Mouse (Mus musculus): Measurements from ENCODE around the gene St3gal3.

St3gal3 gene

DNA sequence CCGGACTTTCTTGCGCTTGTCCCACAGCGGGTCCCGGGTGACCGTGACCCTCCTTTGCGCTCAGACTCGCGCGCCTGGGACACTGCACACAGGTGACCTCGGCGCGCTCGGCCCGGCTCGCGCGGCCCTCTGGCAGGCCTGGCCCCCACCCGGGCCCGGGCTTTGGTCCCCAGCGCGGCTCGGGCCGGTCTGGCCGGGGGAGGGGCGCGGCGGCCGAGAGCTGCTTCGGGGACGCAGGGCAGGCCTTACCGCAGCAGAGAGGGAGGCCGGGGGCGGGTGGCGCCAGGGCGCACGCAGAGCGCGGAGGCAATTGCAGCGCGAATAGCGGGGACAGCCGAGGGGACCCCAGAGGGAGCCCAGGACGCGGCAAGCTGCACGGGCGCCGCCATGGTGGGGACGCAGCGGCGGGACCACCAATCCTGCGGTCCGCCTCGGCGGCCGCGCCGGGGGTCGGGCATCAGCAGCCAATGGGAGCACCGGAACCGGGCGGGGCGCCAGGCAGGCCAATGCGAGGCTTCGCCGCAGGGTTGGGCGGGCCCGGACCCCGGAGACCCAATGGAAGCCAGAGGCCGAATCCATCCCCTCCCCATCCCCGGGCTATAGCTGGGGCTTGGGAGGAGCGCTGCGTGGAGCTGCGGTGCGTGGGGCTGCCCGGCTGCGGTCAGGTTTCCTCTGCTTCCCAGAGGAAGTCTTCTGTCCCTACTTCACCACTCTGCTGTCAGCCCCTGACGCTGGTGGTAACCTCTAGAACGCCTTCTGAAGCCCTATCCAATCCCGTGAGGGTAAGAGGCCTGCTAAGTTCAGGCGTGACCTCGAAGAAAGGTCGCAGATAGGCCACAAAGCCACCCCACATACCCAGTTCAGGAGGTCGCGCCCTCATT lies at the start of gene St3gal3:
Gene St3gal3 (minus strand): TSS at position 430 of the 881 bp plus-strand sequence.
- in situ Hi-C loops (cut with MboI, MseI), result no loop called here

DNA sequence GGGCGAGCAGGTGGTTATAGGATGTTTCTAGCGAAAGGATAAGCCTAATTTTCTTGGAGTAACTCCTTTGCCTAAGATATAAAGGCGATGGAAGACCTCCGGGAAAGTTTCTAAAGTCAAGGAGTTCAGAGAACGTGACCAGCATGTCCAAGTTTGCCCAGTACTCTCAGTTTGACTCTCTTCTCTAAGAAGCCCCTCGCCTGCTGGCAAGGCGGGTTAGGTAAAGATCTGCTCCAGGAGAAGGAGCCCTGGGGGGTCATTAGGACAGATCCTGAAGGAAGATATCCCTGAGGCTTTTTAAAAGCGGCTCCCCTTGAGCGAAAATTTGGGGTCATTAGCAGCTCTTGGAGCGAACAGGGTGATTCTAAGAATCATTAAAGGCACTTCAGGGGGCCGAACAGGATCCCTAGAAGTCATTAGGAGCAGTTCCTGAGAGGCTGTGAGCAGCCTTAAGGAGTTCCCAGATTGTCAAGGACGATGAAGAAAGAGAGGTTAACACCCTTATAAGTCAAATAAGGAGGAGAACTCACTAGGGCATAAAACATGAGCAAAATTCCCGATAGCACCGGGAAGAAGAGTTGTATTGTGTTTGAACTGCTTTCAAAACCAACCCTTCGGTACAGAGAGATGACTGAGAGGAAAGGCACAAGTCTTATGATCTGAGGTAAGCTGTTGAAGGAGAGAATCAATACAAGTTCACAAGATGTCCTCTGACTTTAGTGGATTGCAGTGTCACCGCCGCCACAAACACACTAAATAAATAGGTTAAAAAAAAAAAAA lies 45.8 kb upstream of the St3gal3 start:
- in situ Hi-C loops (cut with MboI, MseI), result no loop called here

DNA sequence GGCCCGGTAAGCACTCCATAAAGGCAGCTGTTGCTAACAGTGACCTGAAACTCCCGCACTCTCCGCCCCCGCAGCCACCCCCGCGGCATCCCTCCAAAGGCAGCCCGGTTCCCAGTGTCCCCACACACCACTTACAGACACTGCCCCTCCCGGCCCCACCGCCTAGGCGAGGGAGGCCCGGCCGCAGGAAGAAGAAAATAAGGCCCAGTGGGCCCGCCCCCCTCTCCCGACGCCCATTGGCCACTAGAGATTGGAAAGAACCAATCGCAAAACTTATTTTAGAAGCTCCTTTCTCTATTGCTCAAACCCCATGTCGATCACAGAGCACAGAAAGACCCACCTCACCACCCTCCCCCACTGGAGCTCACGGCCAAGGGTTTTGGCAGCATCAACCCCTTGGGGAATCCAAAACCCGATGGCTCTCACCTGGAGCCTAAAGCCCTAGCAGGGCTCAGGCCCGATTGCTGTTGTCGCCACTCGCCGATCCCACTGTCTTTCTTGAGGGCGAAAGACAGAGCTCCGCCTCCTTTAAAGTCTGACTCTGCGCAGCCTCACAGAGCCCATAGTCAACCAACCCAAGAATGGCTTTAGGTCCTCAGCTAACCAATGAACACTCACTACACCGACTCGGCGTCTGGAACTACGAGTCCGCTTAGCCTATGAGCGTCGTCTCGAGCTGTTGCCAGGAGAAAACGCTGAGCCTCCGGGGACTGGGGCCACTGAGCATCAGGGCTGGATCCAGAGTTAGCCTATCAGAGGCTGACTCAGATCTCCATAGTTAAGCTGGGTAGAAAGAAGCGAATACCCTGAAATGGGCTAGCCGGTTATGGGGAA lies 45.0 kb upstream of the St3gal3 start, which contains the start of gene Kdm4a:
Gene Kdm4a (minus strand): TSS at position 577 of the 834 bp plus-strand sequence.
- in situ Hi-C loops (cut with MboI, MseI), result no loop called here

DNA sequence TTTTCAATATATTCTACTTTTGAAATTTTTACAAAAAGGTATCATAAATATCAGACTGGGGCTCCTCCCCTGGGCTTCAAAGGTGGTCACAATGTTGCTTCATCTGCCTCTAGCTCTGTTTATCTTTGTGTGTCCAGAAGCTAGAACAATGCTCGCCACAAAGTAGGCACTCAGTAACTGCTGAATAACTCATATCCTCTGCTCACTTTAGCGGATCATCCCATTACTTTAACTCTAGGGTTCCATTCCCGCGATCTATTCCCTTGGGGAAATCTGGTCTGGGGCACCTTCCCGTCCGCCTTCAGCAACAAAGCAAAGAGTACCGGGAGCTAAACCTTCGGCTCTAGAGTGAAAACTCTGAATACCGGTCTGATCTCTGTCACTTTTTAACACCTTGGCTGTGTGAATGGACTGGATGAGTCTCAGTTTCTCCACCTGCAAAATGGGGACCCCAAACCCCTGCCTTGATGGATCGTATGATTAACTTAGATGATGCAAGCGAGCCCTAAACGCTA lies 44.3 kb upstream of the St3gal3 start:
- in situ Hi-C loops (cut with MboI, MseI), result no loop called here

DNA sequence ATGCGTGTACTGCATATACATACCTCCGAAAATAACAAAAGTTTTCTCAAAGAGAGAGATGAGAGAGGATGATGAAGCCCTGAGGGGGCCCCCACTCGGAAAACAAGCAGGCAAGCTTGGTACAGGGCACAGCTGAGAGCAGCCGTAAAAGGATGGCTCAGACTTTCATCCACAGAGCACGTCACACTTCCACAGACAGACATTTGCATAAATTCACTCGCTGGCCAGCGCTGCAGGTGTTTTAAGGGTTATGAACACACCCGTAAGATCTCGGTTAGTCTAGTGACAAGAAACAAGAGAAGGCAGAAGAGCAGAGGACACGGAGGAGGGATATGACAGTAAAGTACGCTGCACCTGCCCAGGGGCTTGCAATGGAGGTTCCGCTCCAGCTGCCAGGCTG lies 37.7 kb upstream of the St3gal3 start:
- in situ Hi-C loops (cut with MboI, MseI), result no loop called here

DNA sequence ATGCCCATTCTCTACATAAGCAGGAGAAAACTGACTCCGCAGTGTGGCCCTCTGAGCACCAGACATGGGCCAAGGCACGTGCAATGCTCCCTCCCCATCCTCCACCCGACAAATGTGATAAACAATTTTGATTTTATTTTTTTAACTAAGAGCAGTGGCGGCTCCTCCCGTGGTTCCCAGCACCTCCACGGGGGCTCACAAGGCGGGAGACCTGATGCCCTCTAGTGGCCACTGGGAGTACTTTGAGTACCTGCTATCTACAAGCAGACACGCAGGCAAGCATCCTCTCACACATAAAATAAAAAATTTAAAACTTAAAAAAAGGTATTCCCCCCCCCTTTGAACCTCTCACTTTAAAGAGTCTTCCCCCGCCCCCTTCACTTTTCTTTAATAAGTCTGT lies 36.3 kb upstream of the St3gal3 start:
- in situ Hi-C loops (cut with MboI, MseI), result no loop called here

DNA sequence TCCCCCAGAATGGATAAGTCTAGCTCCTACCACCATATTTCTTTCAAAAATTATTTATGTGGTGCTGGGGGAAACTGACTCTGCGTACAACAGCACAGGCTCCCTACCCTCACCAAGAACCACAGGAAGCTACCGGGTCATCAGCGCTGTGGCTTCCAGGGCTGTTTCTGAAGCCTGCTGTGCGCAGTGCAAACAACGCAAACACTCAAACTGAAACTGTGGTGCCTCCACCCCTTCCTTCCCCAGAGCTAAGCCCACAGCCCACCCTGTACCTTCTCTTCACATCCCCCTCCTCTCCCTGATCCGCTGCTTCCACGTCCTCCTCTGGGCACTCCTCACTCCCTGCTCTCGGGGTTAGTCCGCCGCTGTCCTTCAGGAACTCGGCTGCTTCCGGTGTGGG lies 27.4 kb upstream of the St3gal3 start:
- in situ Hi-C loops (cut with MboI, MseI), result no loop called here

DNA sequence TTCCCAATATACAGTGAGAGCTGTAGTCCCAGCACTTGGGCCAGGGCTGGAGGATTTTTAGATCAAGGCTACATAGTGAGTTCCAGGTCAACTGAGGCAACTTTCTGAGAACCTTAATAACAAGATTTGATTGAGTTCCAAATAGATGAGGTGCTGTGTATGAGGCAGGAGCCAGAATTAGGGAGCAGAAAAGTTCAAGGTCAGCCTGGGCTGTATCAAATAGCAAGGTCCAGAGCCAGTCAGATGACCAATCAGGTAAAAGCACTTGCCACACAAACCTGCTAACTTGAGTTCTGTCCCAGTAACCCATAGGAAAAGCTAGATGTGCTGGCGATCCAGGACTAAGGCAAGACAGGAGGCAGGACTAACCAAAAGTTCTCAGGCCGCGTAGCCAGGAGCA lies 23.0 kb upstream of the St3gal3 start:
- in situ Hi-C loops (cut with MboI, MseI), result no loop called here

DNA sequence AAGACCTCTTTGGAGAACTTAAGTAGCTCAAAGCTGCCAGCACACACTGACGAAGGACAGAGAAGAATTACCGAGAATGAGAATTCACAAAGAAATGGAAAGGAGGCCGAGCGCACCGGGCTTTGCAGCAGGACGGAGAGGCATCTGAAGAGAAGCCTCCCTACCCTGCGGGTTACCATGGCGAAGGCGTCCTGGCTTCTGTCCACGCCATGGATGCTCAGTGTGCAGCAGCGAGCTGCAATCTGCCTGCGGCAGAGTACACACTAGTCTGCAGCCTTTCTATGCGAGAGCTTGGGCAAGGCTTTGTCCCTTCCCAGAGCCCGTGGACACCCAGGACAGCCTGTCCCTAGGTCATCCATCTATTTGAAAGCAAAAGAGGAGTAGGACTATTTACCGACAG lies 21.8 kb upstream of the St3gal3 start:
- in situ Hi-C loops (cut with MboI, MseI), result no loop called here

DNA sequence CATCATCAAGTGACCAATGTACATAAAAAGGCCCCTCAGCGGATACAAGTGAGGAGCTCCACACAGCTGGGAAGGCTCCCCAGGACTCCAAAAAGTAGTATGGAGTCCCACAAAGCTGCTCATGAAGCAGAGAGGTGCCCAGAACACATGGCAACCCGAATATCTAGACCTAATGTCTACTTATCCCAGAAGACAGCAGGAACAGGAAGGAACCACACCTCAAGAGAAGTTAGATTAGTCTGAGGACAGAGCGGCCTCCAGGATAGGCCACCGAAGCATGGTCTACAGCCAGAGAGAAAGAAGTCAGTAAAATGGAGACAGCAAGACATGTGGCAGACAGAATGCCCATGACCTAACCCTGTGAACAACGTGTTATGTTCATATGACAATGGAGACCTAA lies 20.2 kb upstream of the St3gal3 start:
- in situ Hi-C loops (cut with MboI, MseI), result no loop called here

DNA sequence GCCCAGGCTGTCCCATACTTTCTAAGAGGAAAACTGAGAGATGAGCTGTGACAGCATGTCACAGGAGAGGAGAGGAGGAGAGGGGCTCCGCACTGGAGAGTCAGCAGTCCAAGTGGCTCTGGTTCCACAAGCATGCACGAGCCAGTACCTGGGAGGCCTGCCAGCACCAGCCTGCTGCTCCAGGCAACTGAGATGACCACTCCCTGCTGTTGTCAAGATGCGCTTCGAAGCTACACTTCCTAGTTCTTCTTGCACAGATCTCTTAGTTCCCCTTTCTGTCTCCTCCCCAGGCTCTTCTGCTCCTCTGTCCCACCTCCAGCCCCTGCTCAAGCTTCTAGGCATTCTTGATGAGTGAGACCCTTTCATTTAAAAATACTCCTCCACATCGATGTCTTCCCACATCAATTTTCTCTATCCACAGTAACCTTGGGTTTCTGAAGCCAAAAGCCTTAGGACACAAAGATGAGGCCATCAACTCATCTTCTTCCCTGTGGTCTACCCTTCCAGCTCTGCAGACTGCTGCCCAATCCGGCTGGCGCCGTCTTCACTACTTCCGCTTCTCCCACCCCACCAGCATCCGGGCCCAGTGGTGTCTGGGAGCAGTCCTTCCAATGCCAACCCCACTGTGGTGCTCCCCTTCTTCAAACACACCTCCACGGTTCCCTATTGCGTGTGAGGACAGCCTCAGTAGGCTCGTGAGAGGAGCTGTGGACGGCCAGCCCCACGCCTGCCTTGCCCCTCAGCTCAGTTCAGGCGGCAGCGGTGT lies 17.5 kb upstream of the St3gal3 start:
- in situ Hi-C loops (cut with MboI, MseI), result no loop called here

DNA sequence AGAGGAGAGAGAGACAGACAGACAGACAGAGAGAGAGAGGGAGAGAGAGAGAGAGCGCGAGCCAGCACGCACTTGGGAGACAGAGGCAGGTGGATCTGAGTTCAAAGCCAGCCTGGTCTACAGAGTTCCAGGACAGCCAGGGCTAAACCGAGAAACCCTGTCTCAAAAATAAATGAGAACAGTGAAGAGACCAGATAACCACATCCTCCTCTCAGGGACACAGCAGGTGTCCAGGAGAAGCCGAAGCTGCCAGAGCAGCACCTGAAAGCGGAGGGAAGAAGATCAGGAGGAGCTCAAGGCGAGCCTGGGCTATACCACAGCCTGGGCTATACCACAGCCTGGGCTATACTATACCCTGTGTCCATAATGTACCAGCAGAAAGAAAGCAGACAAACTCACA lies 16.1 kb upstream of the St3gal3 start:
- in situ Hi-C loops (cut with MboI, MseI), result no loop called here

DNA sequence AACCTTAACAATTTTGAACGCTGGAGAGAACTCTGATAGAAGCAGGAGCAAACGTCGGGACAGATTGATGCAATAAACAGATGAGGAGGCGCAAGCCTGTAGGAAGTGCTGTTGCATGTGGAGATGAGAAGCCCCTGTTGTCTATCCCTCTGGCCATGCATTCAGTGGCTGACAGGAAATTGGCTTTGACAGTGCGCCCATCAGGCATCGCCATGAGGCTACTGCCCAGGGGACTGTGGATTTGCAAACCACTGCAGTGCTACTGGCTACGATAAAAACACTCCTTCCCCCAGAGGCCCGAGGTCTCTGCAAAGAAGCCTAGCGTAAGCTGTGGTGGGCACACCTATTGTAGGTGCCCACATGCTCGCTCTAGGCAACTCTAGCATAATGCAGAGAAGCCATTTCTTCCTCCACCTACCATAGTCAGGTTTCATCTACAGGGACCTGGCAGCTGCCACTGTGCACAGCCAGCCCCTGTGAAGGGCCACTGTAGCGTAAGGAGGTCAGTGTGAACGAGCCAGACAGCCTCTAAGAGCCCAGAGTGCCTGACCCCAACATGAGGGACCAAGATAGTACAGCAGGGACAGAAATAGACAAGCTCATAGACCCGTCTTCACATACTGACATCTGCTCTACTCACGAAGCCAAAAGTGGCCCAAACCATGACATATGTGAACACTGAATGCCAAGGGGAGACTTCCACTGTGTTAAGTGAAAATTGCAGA lies 15.4 kb upstream of the St3gal3 start:
- in situ Hi-C loops (cut with MboI, MseI), result loop anchor here (10.0 kb wide), 1 partner anchor 1125 kb away; no protein-coding TSS in a partner anchor

DNA sequence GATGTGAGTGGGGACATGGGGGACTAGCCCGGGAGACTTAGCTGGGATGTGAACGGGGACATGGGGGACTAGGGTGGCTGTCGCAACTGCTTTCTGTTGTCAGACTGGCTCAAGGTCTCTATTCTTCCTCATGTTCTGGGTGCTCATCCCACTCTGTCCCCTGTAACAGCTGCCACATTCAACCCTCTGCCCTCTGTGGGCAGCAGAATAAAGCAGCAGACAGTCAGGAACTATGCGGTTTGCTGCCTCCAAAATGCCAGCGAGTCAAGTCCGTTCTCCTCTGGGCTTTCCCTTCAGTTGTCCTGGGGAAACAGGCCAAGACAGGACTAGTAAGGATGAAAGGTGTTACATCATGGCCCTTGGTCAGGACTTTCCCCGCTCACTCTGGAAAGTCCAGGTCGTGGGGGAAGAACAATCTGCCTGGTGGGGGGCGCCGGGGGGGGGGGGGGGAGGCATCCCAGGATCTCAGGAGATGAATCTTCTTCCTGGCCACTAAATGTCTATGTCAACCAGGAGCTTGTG lies 14.4 kb upstream of the St3gal3 start:
- in situ Hi-C loops (cut with MboI, MseI), result loop anchor here (10.0 kb wide), 1 partner anchor 1126 kb away; no protein-coding TSS in a partner anchor

DNA sequence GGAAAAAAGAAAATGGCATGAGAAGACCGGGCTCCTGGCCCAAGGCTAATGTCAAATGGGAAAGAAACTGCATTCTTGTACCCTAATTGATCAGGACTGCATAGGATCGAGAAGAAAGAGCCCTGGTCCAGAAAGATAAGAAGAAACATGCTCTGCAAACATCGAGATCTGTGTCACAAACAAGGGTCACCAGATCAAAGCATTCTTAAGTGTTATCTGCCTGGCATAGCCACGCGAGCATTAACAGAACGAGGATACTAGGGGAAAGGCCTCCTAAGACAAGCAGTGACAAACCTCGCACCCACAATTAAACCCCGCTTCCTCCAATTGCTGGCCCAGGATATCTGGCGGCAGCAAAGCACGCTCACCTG lies 13.6 kb upstream of the St3gal3 start:
- in situ Hi-C loops (cut with MboI, MseI), result loop anchor here (10.0 kb wide), 1 partner anchor 1126 kb away; no protein-coding TSS in a partner anchor

DNA sequence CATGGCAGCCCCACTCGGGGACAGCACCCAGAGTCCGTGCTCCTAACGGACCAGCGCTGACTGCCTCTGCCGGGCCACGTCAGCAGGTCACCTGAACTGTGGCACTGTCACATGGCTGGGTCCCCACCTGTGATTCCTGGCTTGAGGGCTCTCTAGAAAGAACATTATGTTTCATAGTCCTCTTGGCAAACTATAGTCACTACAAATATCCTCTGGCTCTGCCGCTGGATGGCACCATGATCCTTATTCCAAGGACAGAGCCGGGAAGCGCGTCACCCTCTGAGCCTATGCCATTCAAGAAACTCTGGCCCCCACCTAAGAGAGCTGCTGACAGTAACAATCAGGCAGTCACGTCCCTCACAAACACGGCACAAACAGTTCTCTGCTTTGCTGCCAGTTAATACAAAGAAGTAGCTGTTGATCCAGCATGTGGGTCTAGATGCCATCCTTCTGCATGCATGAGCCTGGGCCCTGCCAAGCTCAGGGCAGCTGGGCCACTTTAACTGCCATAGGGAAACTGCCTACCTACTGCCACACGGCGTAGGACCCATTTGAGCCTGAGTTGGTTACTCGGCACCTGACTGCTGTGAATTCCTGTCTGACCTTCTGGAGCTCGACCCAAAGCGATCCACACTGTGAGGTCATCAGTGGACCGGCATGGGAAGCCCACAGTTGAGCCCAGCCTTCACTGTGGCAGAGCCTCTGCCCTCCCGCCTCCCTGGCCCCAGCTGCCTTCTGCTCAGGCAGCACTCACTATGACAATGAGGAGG lies 13.0 kb upstream of the St3gal3 start:
- in situ Hi-C loops (cut with MboI, MseI), result loop anchor here (10.0 kb wide), 1 partner anchor 1127 kb away; no protein-coding TSS in a partner anchor

DNA sequence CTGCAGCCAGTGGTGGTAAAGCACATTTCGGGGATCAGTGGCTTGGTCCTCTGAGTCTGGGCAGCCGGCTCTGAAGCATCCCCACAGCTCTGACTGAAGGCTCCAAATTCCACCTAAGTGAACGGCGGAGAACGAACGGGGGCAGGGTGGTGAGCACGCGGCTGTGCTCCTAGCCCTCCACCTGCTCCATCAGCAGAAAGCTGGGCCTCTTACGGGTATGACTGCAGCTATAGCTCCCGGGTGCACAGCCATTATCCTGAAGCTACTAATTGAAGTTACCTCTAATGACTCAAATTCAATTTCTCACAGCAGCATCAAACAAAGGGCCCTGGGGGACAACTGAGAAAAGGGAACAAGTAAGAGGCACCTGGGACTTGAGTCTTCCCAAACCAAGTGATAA lies 12.4 kb upstream of the St3gal3 start:
- in situ Hi-C loops (cut with MboI, MseI), result loop anchor here (10.0 kb wide), 1 partner anchor 1128 kb away; no protein-coding TSS in a partner anchor

DNA sequence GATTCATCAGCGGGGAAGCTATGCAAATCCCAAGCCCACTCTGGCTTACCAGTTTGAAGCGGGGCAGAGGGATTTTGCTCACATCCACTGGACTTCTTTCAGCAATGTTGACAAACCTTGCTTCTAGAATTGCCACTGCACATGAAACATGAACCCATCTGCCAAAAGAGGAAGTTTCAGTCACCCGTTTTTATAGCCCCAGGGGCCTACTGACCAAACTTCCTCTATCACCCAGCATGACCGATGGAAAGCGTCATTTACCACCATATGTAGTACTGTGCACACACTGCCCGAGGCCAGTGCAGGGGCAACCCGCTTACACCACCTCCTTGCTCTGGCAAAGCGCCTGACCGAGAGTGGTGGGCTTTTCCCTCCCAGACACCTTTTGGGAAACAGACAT lies 9.6 kb upstream of the St3gal3 start:
- in situ Hi-C loops (cut with MboI, MseI), result loop anchor here (10.0 kb wide), 1 partner anchor 1130 kb away; no protein-coding TSS in a partner anchor

DNA sequence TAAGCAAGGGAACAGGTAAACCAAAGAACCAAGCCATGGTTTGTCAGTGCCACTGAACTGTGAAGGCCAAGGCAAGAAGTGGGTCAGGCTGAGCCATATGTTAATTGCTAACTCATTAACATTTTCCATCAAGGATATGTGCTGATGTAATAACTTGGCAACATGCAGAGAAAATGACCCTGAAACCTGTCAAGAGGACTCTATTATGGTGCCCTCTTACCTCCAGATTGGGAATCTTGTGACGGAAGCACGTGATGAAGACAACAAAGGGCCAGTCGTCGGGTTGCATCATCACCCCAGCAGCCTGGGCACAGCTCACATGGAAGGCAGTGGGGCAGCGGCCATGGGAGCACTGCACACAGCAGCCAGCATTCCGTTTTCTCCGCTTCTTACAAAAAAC lies 9.0 kb upstream of the St3gal3 start:
- in situ Hi-C loops (cut with MboI, MseI), result loop anchor here (10.0 kb wide), 1 partner anchor 1131 kb away; no protein-coding TSS in a partner anchor
